Mouse (Mus musculus) adrenal gland, postnatal 10 days (tissue): Measurements from ENCODE around the gene Csf2ra. TPM values are rescaled to one million over a fixed set of nuclear protein-coding genes. Genes with fewer than 3 reads are reported as not detected.
"Not testable (repeated sequence)": the region's sequence is repeated elsewhere in the genome, so short reads cannot be mapped to it uniquely, and the experiment has no call there.

Source experiments
- DNase-seq: peaks from one replicate; pipeline ENCODE4 v3.0.0; 2021; ENCODE audit warnings: mixed read lengths
- long read RNA-seq, 2 experiments: library from polyadenylated mRNA; stranded (forward); transcript quantifications; one replicate each; pipeline ENCODE4 v2.0.0; 2021
- total RNA-seq, 2 experiments: library from RNA; stranded (reverse); gene quantifications; 2 replicates each; pipeline ENCODE4 v1.2.3; 2021

Csf2ra gene
- total RNA-seq: 10 to 100 TPM; 14.8 to 24.7 TPM
- long read RNA-seq, experiment 1, transcript Csf2ra-201 (12 exons, 1,849 nt): major isoform, 8 of 26 reads
- long read RNA-seq, experiment 1, partial matches to known transcripts: 5 of 26 reads
- long read RNA-seq, experiment 1, other reads (novel, unspliced or antisense): 11 of 26 reads
- long read RNA-seq, experiment 2, partial matches to known transcripts: 10 of 20 reads
- long read RNA-seq, experiment 2, other reads (novel, unspliced or antisense): 9 of 20 reads

- DNase-seq: peak; percentile 16
Measured at GRCm38 (mm10) chr19:61227941-61228701, at the start of gene Csf2ra. Gene Csf2ra, minus strand, starts transcription at chr19:61228429.

- no peak for DNase-seq
Measured at GRCm38 (mm10) chr19:61275446-61275845, 47.2 kb upstream of the Csf2ra start.

- DNase-seq: not testable (repeated sequence)
Measured at GRCm38 (mm10) chr19:61269141-61269540, 40.9 kb upstream of the Csf2ra start.

GRCm38 (mm10) chr19:61267141-61267540 is 38.9 kb upstream of the Csf2ra start:
- DNase-seq: no peak

GRCm38 (mm10) chr19:61266651-61267050 is 38.4 kb upstream of the Csf2ra start:
- peak; percentile 30 for DNase-seq

- DNase-seq: peak; percentile 48
Measured at GRCm38 (mm10) chr19:61266246-61266615, 38.0 kb upstream of the Csf2ra start.

GRCm38 (mm10) chr19:61265349-61266245 is 37.4 kb upstream of the Csf2ra start:
- peak; percentile 75 for DNase-seq

DNA sequence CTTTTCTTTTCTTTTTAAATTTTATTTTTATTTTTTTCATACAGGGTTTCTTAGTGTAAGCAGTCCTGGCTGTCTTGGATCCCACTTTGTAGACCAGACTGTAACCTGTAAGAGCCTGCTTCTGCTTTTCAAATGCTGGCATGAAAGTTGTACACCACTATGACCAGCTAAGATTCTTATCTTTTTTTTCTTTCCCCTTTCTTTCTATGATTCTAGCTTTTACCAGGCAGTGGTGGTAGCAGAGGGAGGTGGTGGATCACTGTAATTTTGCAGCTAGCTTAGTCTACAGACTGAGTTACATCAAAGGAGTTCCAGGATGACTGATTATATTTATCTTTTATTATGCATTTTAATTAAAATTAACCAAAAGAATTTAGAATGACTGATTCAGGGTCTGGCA is 36.7 kb upstream of the Csf2ra start:
- no peak for DNase-seq

DNA sequence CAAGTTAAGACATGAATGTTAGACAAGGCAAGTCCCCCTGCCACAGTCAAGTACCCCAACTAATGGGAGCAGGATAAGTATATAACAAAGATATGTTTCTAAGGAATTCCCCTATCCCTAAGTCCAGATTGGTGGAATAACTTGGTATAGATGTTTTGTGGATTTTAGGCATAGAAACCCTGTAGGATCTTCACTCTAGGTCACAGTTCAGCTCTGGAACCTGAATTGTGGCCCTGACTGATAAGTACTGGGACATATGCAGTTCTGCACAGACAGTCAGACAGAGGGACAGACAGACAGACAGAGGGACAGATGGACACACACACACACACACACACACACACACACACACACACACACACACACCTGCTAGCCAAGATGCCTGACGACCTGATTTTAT is 36.0 kb upstream of the Csf2ra start:
- no peak for DNase-seq

DNA sequence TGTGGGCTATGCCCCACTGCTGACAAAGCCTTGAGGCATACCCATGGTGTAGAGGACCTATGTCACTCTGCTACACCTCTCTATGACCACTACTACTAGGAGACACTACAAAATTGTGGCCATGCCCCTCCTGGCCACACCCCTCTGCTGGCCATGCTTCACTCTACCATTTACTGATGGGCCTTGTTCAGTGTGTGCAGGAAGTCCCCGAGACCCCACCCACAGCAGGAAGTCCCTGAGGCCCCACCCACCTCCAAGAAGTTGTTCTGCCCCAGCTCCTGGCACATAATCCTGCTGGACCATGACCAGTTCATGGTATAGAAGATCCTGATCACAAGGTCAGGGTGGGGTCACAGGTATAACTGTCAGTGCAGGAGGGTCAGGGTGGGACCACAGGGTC is 33.0 kb upstream of the Csf2ra start:
- DNase-seq: no peak

DNA sequence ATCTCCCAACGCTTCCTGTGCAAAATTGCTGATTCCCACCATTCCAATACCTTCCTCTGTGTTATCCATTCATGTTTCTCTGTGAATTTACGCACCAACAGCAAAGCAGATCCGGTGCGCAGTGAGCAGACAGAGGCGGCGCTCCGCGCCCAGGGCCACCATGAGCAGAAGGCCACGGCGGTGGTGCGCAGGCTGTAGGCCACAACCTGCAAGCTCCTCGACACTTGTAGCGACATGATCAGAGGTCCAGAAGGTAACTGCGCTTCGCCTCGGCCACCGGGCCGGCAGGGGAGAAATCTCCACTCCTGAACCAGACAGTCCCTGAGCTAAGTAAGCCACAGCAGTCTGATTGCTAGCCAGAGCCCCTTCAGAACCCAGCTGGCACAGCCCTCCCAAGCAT is 29.5 kb upstream of the Csf2ra start:
- no peak for DNase-seq

GRCm38 (mm10) chr19:61256166-61256887 is 28.1 kb upstream of the Csf2ra start:
- DNase-seq: no peak

DNA sequence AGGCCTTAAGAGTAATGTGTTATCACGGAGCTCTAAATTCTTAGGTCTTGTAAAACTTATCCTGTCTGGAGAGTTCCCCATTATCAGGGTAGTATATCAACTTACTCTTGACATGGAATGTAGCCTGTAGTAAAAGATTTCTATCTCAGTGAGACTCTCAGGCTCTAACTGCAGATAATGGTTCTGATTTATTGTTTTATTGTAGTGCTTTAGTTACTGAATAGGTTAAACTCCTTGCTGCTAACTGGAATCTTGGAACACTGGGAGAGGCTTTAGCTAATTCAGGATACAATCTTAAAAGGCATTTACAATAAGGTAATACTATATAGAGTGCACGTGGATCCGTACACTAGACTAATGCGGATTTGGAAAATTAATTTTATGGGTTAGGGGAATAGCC is 19.1 kb upstream of the Csf2ra start:
- not testable (repeated sequence) for DNase-seq

DNA sequence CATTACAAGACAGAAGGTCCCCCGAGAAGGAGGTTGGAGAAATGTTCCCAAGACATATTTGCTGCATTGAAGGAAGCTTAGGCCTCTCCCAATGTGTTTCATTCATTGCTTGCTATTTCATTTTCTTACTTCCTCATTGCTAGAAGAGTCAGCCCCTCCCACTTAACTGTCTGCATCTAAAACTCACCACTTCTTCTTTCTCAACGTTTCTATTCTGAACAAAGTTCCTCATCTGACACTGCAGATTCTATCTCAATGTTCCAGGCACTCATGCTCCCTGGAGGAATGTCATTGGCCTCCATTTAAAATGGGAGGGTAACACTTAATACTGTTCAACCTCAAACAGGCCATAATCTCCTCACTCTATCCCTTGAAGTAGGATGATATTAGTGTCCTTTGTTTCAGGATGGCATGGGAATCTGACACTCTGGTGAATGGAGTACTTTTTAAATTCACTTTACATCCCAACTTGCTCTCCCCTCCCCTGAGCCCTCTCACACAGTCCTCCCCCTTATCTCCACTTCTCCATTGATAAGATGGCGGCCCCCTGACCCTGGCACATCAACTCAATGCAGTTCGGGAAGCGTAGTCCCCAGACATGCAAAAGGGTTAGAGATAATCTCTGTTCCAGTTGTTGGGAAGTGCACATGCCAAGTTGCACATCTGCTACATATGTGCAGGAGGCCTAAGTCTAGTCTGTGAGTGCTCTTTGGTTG is 16.6 kb upstream of the Csf2ra start:
- no peak for DNase-seq

- DNase-seq: no peak
Measured at GRCm38 (mm10) chr19:61237967-61238366, 9.7 kb upstream of the Csf2ra start.

- no peak for DNase-seq
Measured at GRCm38 (mm10) chr19:61234532-61234931, 6.3 kb upstream of the Csf2ra start.

GRCm38 (mm10) chr19:61226928-61227854 is 1.0 kb downstream of the Csf2ra start:
- DNase-seq: peak; percentile 95

DNA sequence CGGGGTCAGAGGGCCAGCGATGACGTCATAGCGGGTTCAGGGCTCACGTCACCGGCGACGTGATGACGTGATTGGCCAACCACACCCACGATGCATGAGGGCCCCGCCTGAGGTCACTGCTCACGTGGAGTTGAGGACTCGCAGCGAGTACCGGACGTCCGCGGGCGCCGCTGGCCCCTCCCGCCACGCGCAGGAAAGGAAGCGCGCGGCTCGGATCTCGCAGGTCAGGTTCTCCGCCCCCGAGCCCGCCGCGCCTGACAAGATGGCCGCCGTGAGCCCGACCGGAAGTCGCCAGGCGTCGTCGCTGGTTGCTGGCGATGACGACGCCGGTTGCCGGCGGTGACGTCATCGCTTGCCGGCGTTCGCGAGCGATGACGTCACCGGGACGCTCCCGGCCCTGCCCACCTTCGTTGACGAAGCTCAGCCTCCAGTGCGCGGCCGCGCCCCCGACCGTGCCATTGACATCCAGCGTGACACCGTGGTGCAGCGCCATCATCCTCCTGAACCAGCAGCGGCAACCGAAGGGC is 1.8 kb downstream of the Csf2ra start:
- DNase-seq: peak; percentile 85

GRCm38 (mm10) chr19:61225526-61226400 is 2.5 kb downstream of the Csf2ra start:
- peak; percentile 90 for DNase-seq
